Mouse (Mus musculus) T-helper 17 cell (primary cell): ENCODE measurements around the gene Arhgap31.

ENCODE experiments used
- in situ Hi-C, 2 experiments: fragments of 300-600 bp; cut with MboI, MseI; formaldehyde crosslinking; loops; 1 replicate in 1 of 2; 2 replicates in 1 of 2; pipeline ENCODE4 v1.15.1; 2025; ENCODE audit warnings: high pct_unique_total_duplicates in 2 of 2

Gene Arhgap31

GRCm38 (mm10) chr16:38549479-38550396, 163.3 kb downstream of the Arhgap31 start, which contains the start of gene Poglut1:
Gene Poglut1 (minus strand): TSS chr16:38550258.
- in situ Hi-C loops: no loop called here
